Mouse (Mus musculus) MEL (cell line): ENCODE data around the gene Olfr525. TPM values are rescaled to one million over a fixed set of nuclear protein-coding genes. Genes with fewer than 3 reads are reported as not detected.

ENCODE experiments used
- DNase-seq: peaks from one replicate; pipeline ENCODE4 v3.0.0; 2011; ENCODE audit warnings: low read depth, low spot score
- H3K27ac ChIP-seq: 2 replicates; pipeline ENCODE4 v1.5.1; 2012; ENCODE audit warnings: low read depth, mild to moderate bottlenecking, control low read depth, low read length, moderate library complexity; ENCODE audit not compliant: control insufficient read depth
- H3K27me3 ChIP-seq, 2 experiments: fragments of 150-350 bp in 1 of 2; sonication (generic) in 1 of 2; 2 replicates each; pipeline ENCODE4 v1.6.1; 2012; ENCODE audit warnings: low read length in 2 of 2, mild to moderate bottlenecking in 2 of 2, improper control_type of control experiment in 1 of 2, moderate library complexity in 1 of 2; ENCODE audit not compliant: insufficient read depth in 2 of 2, control insufficient read depth in 1 of 2
- H3K36me3 ChIP-seq, 2 experiments: 2 replicates each; pipeline ENCODE4 v1.6.1; 2012 to 2014; ENCODE audit warnings: low read length in 2 of 2, improper control_type of control experiment in 1 of 2, inconsistent platforms in 1 of 2, mild to moderate bottlenecking in 1 of 2; ENCODE audit not compliant: insufficient read depth in 2 of 2, control insufficient read depth in 1 of 2
- H3K4me1 ChIP-seq, 2 experiments: fragments of 150-350 bp in 1 of 2; sonication (generic) in 1 of 2; 2 replicates each; pipeline ENCODE4 v1.6.1; 2012; ENCODE audit warnings: low read length in 2 of 2, improper control_type of control experiment in 1 of 2, mild to moderate bottlenecking in 1 of 2; ENCODE audit not compliant: insufficient read depth in 2 of 2, control insufficient read depth in 1 of 2
- H3K4me3 ChIP-seq, 2 experiments: fragments of 150-350 bp in 1 of 2; sonication (generic) in 1 of 2; 2 replicates each; pipeline ENCODE4 v1.5.1; 2012; ENCODE audit warnings: low read depth in 2 of 2, low read length in 2 of 2, mild to moderate bottlenecking in 2 of 2, moderate library complexity in 2 of 2, control low read depth in 1 of 2, improper control_type of control experiment in 1 of 2; ENCODE audit not compliant: control insufficient read depth in 1 of 2, insufficient read depth in 1 of 2
- H3K79me2 ChIP-seq: 2 replicates; pipeline ENCODE4 v1.6.1; 2012; ENCODE audit warnings: mild to moderate bottlenecking, low read length, moderate library complexity; ENCODE audit not compliant: control insufficient read depth, poor library complexity, insufficient read depth
- H3K9ac ChIP-seq: 2 replicates; pipeline ENCODE4 v1.6.1; 2012; ENCODE audit warnings: low read depth, mild to moderate bottlenecking, control low read depth, low read length, moderate library complexity; ENCODE audit not compliant: control insufficient read depth, poor library complexity, severe bottlenecking
- H3K9me3 ChIP-seq: fragments of 150-350 bp; sonication (generic); replicated peaks from 2 replicates; pipeline ENCODE4 v1.6.1; 2012; ENCODE audit warnings: mild to moderate bottlenecking, low read length, improper control_type of control experiment, moderate library complexity; ENCODE audit not compliant: insufficient read depth
- BHLHE40 ChIP-seq: IDR thresholded peaks from 2 replicates; pipeline ENCODE4 v1.6.1; 2012; ENCODE audit warnings: low read depth, mild to moderate bottlenecking, inconsistent platforms, low read length, improper control_type of control experiment, borderline replicate concordance
- CHD2 ChIP-seq: IDR thresholded peaks from 2 replicates; pipeline ENCODE4 v1.6.1; 2011; ENCODE audit warnings: low read length, improper control_type of control experiment
- E2F4 ChIP-seq: IDR thresholded peaks from 2 replicates; pipeline ENCODE4 v1.6.1; 2011; ENCODE audit warnings: low read depth, low read length, improper control_type of control experiment, borderline replicate concordance
- ETS1 ChIP-seq: IDR thresholded peaks from 2 replicates; pipeline ENCODE4 v1.6.1; 2012; ENCODE audit warnings: low read depth, mild to moderate bottlenecking, inconsistent platforms, low read length, improper control_type of control experiment, moderate library complexity
- GABPA ChIP-seq: IDR thresholded peaks from 2 replicates; pipeline ENCODE4 v1.6.1; 2012; ENCODE audit warnings: low read depth, mild to moderate bottlenecking, inconsistent platforms, low read length, improper control_type of control experiment, moderate library complexity
- HCFC1 ChIP-seq: IDR thresholded peaks from 2 replicates; pipeline ENCODE4 v1.6.1; 2012; ENCODE audit warnings: low read depth, mild to moderate bottlenecking, inconsistent platforms, low read length, improper control_type of control experiment, moderate library complexity
- KAT2A ChIP-seq: conservative IDR thresholded peaks from 2 replicates; pipeline ENCODE4 v1.6.1; 2012; ENCODE audit warnings: low read depth, low read length, improper control_type of control experiment, inconsistent platforms
- MAX ChIP-seq: IDR thresholded peaks from 2 replicates; pipeline ENCODE4 v1.6.1; 2011; ENCODE audit warnings: low read length, improper control_type of control experiment
- MAZ ChIP-seq: IDR thresholded peaks from 2 replicates; pipeline ENCODE4 v1.6.1; 2012; ENCODE audit warnings: low read depth, mild to moderate bottlenecking, inconsistent platforms, low read length, improper control_type of control experiment
- MEF2A ChIP-seq: IDR thresholded peaks from 2 replicates; pipeline ENCODE4 v1.6.1; 2014; ENCODE audit warnings: low read depth, mild to moderate bottlenecking, inconsistent platforms, low read length, improper control_type of control experiment; ENCODE audit not compliant: poor library complexity, insufficient replicate concordance, severe bottlenecking; ENCODE audit errors: extremely low read depth
- MXI1 ChIP-seq: IDR thresholded peaks from 2 replicates; pipeline ENCODE4 v1.6.1; 2011; ENCODE audit warnings: mild to moderate bottlenecking, low read depth, low read length, improper control_type of control experiment
- MYC ChIP-seq: IDR thresholded peaks from 2 replicates; pipeline ENCODE4 v1.6.1; 2011; ENCODE audit warnings: low read depth, mild to moderate bottlenecking, low read length, improper control_type of control experiment, moderate library complexity
- NELFE ChIP-seq: IDR thresholded peaks from 2 replicates; pipeline ENCODE4 v1.6.1; 2011; ENCODE audit warnings: low read depth, low read length, improper control_type of control experiment
- NRF1 ChIP-seq: IDR thresholded peaks from 2 replicates; pipeline ENCODE4 v1.6.1; 2014; ENCODE audit warnings: low read depth, mild to moderate bottlenecking, inconsistent platforms, low read length, improper control_type of control experiment, moderate library complexity; ENCODE audit not compliant: poor library complexity, insufficient read depth, severe bottlenecking
- POLR2A ChIP-seq, 2 experiments: IDR thresholded peaks; 2 replicates each; pipeline ENCODE4 v1.6.1; 2011 to 2012; ENCODE audit warnings: low read length in 2 of 2, mild to moderate bottlenecking in 2 of 2, control low read depth in 1 of 2, improper control_type of control experiment in 1 of 2, low read depth in 1 of 2, moderate library complexity in 1 of 2; ENCODE audit not compliant: control insufficient read depth in 1 of 2, insufficient read depth in 1 of 2, poor library complexity in 1 of 2
- POLR2AphosphoS5 ChIP-seq: IDR thresholded peaks from 2 replicates; pipeline ENCODE4 v1.6.1; 2012; ENCODE audit warnings: low read depth, borderline replicate concordance, mild to moderate bottlenecking, inconsistent platforms, low read length, moderate library complexity, mixed read lengths
- RCOR1 ChIP-seq: IDR thresholded peaks from 2 replicates; pipeline ENCODE4 v1.6.1; 2012; ENCODE audit warnings: low read depth, mild to moderate bottlenecking, inconsistent platforms, low read length, improper control_type of control experiment
- SIN3A ChIP-seq: IDR thresholded peaks from 2 replicates; pipeline ENCODE4 v1.6.1; 2012; ENCODE audit warnings: low read length, improper control_type of control experiment, inconsistent platforms
- SMC3 ChIP-seq: IDR thresholded peaks from 2 replicates; pipeline ENCODE4 v1.6.1; 2011; ENCODE audit warnings: low read depth, low read length, improper control_type of control experiment
- TAL1 ChIP-seq: IDR thresholded peaks from 2 replicates; pipeline ENCODE4 v1.6.1; 2012; ENCODE audit warnings: mild to moderate bottlenecking, inconsistent platforms, low read length, moderate library complexity, mixed read lengths
- TBP ChIP-seq: IDR thresholded peaks from 2 replicates; pipeline ENCODE4 v1.8.0; 2011; ENCODE audit warnings: low read depth, low read length, improper control_type of control experiment
- UBTF ChIP-seq: IDR thresholded peaks from 2 replicates; pipeline ENCODE4 v1.6.1; 2012; ENCODE audit warnings: low read depth, mild to moderate bottlenecking, inconsistent platforms, low read length, improper control_type of control experiment, moderate library complexity, borderline replicate concordance; ENCODE audit not compliant: insufficient read depth
- USF1 ChIP-seq: IDR thresholded peaks from 2 replicates; pipeline ENCODE4 v1.6.1; 2014; ENCODE audit warnings: low read depth, mild to moderate bottlenecking, inconsistent platforms, low read length, improper control_type of control experiment, moderate library complexity
- USF2 ChIP-seq, 2 experiments: IDR thresholded peaks; 2 replicates each; pipeline ENCODE4 v1.6.1; 2011 to 2012; ENCODE audit warnings: improper control_type of control experiment in 2 of 2, low read length in 2 of 2, borderline replicate concordance in 1 of 2, inconsistent platforms in 1 of 2, low read depth in 1 of 2, mild to moderate bottlenecking in 1 of 2; ENCODE audit not compliant: insufficient read depth in 1 of 2
- ZC3H11A ChIP-seq: IDR thresholded peaks from 2 replicates; pipeline ENCODE4 v1.6.1; 2012; ENCODE audit warnings: low read depth, mild to moderate bottlenecking, inconsistent platforms, low read length, improper control_type of control experiment
- ZKSCAN1 ChIP-seq: IDR thresholded peaks from 2 replicates; pipeline ENCODE4 v1.6.1; 2012; ENCODE audit warnings: low read depth, mild to moderate bottlenecking, inconsistent platforms, low read length, improper control_type of control experiment, moderate library complexity
- ZMIZ1 ChIP-seq: IDR thresholded peaks from 2 replicates; pipeline ENCODE4 v1.6.1; 2012; ENCODE audit warnings: low read depth, mild to moderate bottlenecking, inconsistent platforms, low read length, improper control_type of control experiment, moderate library complexity
- polyA plus RNA-seq, 2 experiments: library from polyadenylated mRNA; stranded (reverse) in 1 of 2; unstranded in 1 of 2; fragments of >175 nt in 1 of 2; fragments of >200 nt in 1 of 2; gene quantifications; 2 replicates each; pipeline versions ENCODE4 v1.2.1 to v1.2.4; 2012; ENCODE audit warnings: low replicate concordance in 2 of 2, low read depth in 1 of 2; ENCODE audit not compliant: insufficient read length in 2 of 2, insufficient read depth in 1 of 2, missing spikeins in 1 of 2
- total RNA-seq: library from RNA; depleted of rRNA; stranded (reverse); fragments of 300-350 nt; gene quantifications from 2 replicates; pipeline ENCODE4 v1.2.3, GENCODE M21; 2012

The Olfr525 gene
- total and polyA plus RNA-seq, 3 experiments: 0.01 TPM; not detected in 2

DNA sequence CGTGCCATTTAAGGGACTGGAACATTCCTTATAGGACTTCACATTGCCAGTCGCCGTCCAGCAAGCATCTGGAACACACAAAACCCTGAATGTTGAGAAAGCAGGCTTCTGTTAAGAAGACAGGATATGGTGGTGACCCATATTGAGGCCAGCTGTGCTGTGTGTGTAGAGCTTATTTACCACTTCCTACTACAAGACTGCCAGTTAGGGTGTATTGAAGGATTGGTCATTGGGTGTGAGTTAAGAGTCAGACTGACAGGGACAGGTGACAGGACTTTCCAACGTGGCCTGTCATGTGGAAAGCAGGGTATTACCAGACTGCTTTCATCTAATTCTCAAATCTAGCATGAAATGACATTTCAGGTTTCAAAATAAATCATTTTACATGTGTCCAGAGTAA lies 53.6 kb downstream of the Olfr525 start:
- H3K27ac ChIP-seq: no peak overlapping the region

DNA sequence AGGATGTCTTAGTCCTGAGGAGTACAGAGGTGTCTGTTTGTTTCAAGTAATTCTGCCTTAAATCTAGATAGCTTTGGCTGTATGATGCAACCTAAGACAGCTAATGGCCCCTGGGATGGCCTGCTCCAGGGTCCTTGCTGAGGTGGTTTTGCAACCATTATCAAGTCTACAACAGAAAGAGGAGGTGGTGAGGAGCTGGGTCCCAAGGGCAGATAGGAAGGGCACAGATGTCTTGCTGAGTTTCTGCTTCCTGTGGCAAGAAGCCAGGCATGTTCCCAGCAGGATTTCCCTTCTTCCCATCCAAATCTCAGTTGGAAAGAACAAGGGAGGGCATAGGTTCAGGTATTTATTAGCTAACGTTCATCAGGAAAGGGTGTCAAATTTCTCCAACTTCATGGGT lies 55.6 kb downstream of the Olfr525 start, which contains the start of gene Olfr530:
TSS of gene Olfr530 (minus strand) at position 101 of the 400 bp plus-strand sequence.
- Histone ChIP-seq H3K4me3 (no peak within 1 kb of the TSS), H3K36me3 (no peaks in the 10 kb centered on the region), H3K27me3 (no peaks in the 10 kb centered on the region), H3K9ac (no peak within 1 kb of the TSS), H3K27ac (no peak within 1 kb of the TSS), H3K79me2 (no peaks in the 10 kb centered on the region), H3K9me3 (no peaks in the 10 kb centered on the region), H3K4me1 (no peaks in the 10 kb centered on the region)
- DNase-seq: no peak
- TF ChIP-seq MAZ (no peak), ETS1 (no peak), UBTF (no peak), MYC (no peak), GABPA (no peak), MEF2A (no peak), MAX (no peak), TAL1 (no peak), USF2 (IDR thresholded peaks at IDR 0.05; ENCODE audit: borderline replicate concordance in 1 of 2, insufficient read depth in 1 of 2, low read depth in 1 of 2, low read length in 2 of 2) (no peak), TBP (no peak), BHLHE40 (no peak), ZKSCAN1 (no peak), CHD2 (no peak), ZMIZ1 (no peak), KAT2A (no peak), RCOR1 (no peak), ZC3H11A (no peak), POLR2AphosphoS5 (no peak), MXI1 (no peak), E2F4 (no peak)

More for the DNA sequence above, 53.6 kb downstream of the Olfr525 start:
- Histone ChIP-seq H3K4me3 (no peak overlapping the region), H3K36me3 (no peaks in the 10 kb centered on the region), H3K27me3 (no peaks in the 10 kb centered on the region), H3K9me3 (no peaks in the 10 kb centered on the region), H3K4me1 (no peaks in the 10 kb centered on the region), H3K9ac (no peak overlapping the region), H3K79me2 (no peaks in the 10 kb centered on the region)
- DNase-seq: no peak
- TF ChIP-seq ZKSCAN1: no peak
- no peak for TF ChIP-seq TBP
- no peak for TF ChIP-seq SIN3A
- TF ChIP-seq MAX: no peak
- TF ChIP-seq MYC: no peak
- no peak for TF ChIP-seq NRF1
- TF ChIP-seq E2F4: no peak
- TF ChIP-seq USF1: no peak
- no peak for TF ChIP-seq SMC3
- no peak for TF ChIP-seq ZC3H11A
- TF ChIP-seq POLR2A (IDR thresholded peaks at IDR 0.05; ENCODE audit: control insufficient read depth in 1 of 2, insufficient read depth in 1 of 2, low read depth in 1 of 2, low read length in 2 of 2, poor library complexity in 1 of 2): no peak
- no peak for TF ChIP-seq HCFC1
- no peak for TF ChIP-seq NELFE
